Mouse (Mus musculus) MEL (cell line): Measurements from ENCODE around the gene Gm8332. TPM values are rescaled to one million over a fixed set of nuclear protein-coding genes. Genes with fewer than 3 reads are reported as not detected.

Experiments used
- DNase-seq: peaks from one replicate; pipeline ENCODE4 v3.0.0; 2011; ENCODE audit warnings: low read depth, low spot score
- H3K27ac ChIP-seq: 2 replicates; pipeline ENCODE4 v1.5.1; 2012; ENCODE audit warnings: low read depth, mild to moderate bottlenecking, control low read depth, low read length, moderate library complexity; ENCODE audit not compliant: control insufficient read depth
- H3K27me3 ChIP-seq, 2 experiments: fragments of 150-350 bp in 1 of 2; sonication (generic) in 1 of 2; 2 replicates each; pipeline ENCODE4 v1.6.1; 2012; ENCODE audit warnings: low read length in 2 of 2, mild to moderate bottlenecking in 2 of 2, improper control_type of control experiment in 1 of 2, moderate library complexity in 1 of 2; ENCODE audit not compliant: insufficient read depth in 2 of 2, control insufficient read depth in 1 of 2
- H3K36me3 ChIP-seq, 2 experiments: 2 replicates each; pipeline ENCODE4 v1.6.1; 2012 to 2014; ENCODE audit warnings: low read length in 2 of 2, improper control_type of control experiment in 1 of 2, inconsistent platforms in 1 of 2, mild to moderate bottlenecking in 1 of 2; ENCODE audit not compliant: insufficient read depth in 2 of 2, control insufficient read depth in 1 of 2
- H3K4me1 ChIP-seq, 2 experiments: fragments of 150-350 bp in 1 of 2; sonication (generic) in 1 of 2; 2 replicates each; pipeline ENCODE4 v1.6.1; 2012; ENCODE audit warnings: low read length in 2 of 2, improper control_type of control experiment in 1 of 2, mild to moderate bottlenecking in 1 of 2; ENCODE audit not compliant: insufficient read depth in 2 of 2, control insufficient read depth in 1 of 2
- H3K4me3 ChIP-seq, 2 experiments: fragments of 150-350 bp in 1 of 2; sonication (generic) in 1 of 2; 2 replicates each; pipeline ENCODE4 v1.5.1; 2012; ENCODE audit warnings: low read depth in 2 of 2, low read length in 2 of 2, mild to moderate bottlenecking in 2 of 2, moderate library complexity in 2 of 2, control low read depth in 1 of 2, improper control_type of control experiment in 1 of 2; ENCODE audit not compliant: control insufficient read depth in 1 of 2, insufficient read depth in 1 of 2
- H3K79me2 ChIP-seq: 2 replicates; pipeline ENCODE4 v1.6.1; 2012; ENCODE audit warnings: mild to moderate bottlenecking, low read length, moderate library complexity; ENCODE audit not compliant: control insufficient read depth, poor library complexity, insufficient read depth
- H3K9ac ChIP-seq: 2 replicates; pipeline ENCODE4 v1.6.1; 2012; ENCODE audit warnings: low read depth, mild to moderate bottlenecking, control low read depth, low read length, moderate library complexity; ENCODE audit not compliant: control insufficient read depth, poor library complexity, severe bottlenecking
- H3K9me3 ChIP-seq: fragments of 150-350 bp; sonication (generic); replicated peaks from 2 replicates; pipeline ENCODE4 v1.6.1; 2012; ENCODE audit warnings: mild to moderate bottlenecking, low read length, improper control_type of control experiment, moderate library complexity; ENCODE audit not compliant: insufficient read depth
- CHD2 ChIP-seq: IDR thresholded peaks from 2 replicates; pipeline ENCODE4 v1.6.1; 2011; ENCODE audit warnings: low read length, improper control_type of control experiment
- CTCF ChIP-seq, 3 experiments: IDR thresholded peaks in 2 of 3; conservative IDR thresholded peaks in 1 of 3; 2 replicates each; pipeline ENCODE4 v1.5.1; 2011 to 2012; ENCODE audit warnings: low read length in 3 of 3, low read depth in 2 of 3, mild to moderate bottlenecking in 2 of 3, improper control_type of control experiment in 1 of 3, inconsistent platforms in 1 of 3, mixed read lengths in 1 of 3, moderate library complexity in 1 of 3; ENCODE audit not compliant: control insufficient read depth in 1 of 3, insufficient read depth in 1 of 3, poor library complexity in 1 of 3, severe bottlenecking in 1 of 3
- GATA1 ChIP-seq: IDR thresholded peaks from 2 replicates; pipeline ENCODE4 v1.6.1; 2011; ENCODE audit warnings: low read depth, low read length, improper control_type of control experiment
- HCFC1 ChIP-seq: IDR thresholded peaks from 2 replicates; pipeline ENCODE4 v1.6.1; 2012; ENCODE audit warnings: low read depth, mild to moderate bottlenecking, inconsistent platforms, low read length, improper control_type of control experiment, moderate library complexity
- KAT2A ChIP-seq: conservative IDR thresholded peaks from 2 replicates; pipeline ENCODE4 v1.6.1; 2012; ENCODE audit warnings: low read depth, low read length, improper control_type of control experiment, inconsistent platforms
- RAD21 ChIP-seq: IDR thresholded peaks from 2 replicates; pipeline ENCODE4 v1.6.1; 2011; ENCODE audit warnings: mild to moderate bottlenecking, low read depth, low read length, improper control_type of control experiment
- SMC3 ChIP-seq: IDR thresholded peaks from 2 replicates; pipeline ENCODE4 v1.6.1; 2011; ENCODE audit warnings: low read depth, low read length, improper control_type of control experiment
- UBTF ChIP-seq: IDR thresholded peaks from 2 replicates; pipeline ENCODE4 v1.6.1; 2012; ENCODE audit warnings: low read depth, mild to moderate bottlenecking, inconsistent platforms, low read length, improper control_type of control experiment, moderate library complexity, borderline replicate concordance; ENCODE audit not compliant: insufficient read depth
- USF1 ChIP-seq: IDR thresholded peaks from 2 replicates; pipeline ENCODE4 v1.6.1; 2014; ENCODE audit warnings: low read depth, mild to moderate bottlenecking, inconsistent platforms, low read length, improper control_type of control experiment, moderate library complexity
- USF2 ChIP-seq, 2 experiments: IDR thresholded peaks; 2 replicates each; pipeline ENCODE4 v1.6.1; 2011 to 2012; ENCODE audit warnings: improper control_type of control experiment in 2 of 2, low read length in 2 of 2, borderline replicate concordance in 1 of 2, inconsistent platforms in 1 of 2, low read depth in 1 of 2, mild to moderate bottlenecking in 1 of 2; ENCODE audit not compliant: insufficient read depth in 1 of 2
- ZC3H11A ChIP-seq: IDR thresholded peaks from 2 replicates; pipeline ENCODE4 v1.6.1; 2012; ENCODE audit warnings: low read depth, mild to moderate bottlenecking, inconsistent platforms, low read length, improper control_type of control experiment
- polyA plus RNA-seq, 2 experiments: library from polyadenylated mRNA; stranded (reverse) in 1 of 2; unstranded in 1 of 2; fragments of >175 nt in 1 of 2; fragments of >200 nt in 1 of 2; gene quantifications; 2 replicates each; pipeline versions ENCODE4 v1.2.1 to v1.2.4; 2012; ENCODE audit warnings: low replicate concordance in 2 of 2, low read depth in 1 of 2; ENCODE audit not compliant: insufficient read length in 2 of 2, insufficient read depth in 1 of 2, missing spikeins in 1 of 2
- total RNA-seq: library from RNA; depleted of rRNA; stranded (reverse); fragments of 300-350 nt; gene quantifications from 2 replicates; pipeline ENCODE4 v1.2.3, GENCODE M21; 2012; rRNA removed

Gene Gm8332
- total and polyA plus RNA-seq, 3 experiments: not detected

DNA sequence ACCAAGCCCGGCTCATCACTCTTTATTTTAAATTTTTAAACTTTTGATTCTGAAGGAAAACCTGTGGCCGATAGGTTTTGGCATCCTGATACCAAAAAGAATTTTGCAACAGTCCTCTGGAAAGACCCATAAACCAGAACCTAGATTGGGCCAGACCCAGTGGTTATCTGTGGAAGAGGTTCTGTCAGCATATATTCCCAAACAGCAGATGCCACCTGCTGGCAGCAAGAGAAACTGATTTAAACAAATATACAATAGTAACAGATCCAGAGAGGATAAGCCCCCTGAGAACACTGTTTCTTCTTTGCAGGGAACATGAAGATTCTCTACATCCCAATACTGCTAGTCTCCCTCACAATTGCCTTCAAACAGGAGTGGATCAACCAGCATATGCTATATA is 47.0 kb downstream of the Gm8332 start:
- H3K27me3 ChIP-seq: no peaks in the 10 kb centered on the region
- TF ChIP-seq CHD2: no peak
- peak; percentile 23 to 65 (median 27); a peak in 5 of 6 replicates for TF ChIP-seq CTCF (IDR thresholded peaks at IDR 0.05 in 2 of 3, conservative IDR thresholded peaks at IDR 0.05 in 1 of 3; ENCODE audit: control insufficient read depth in 1 of 3, insufficient read depth in 1 of 3, low read depth in 2 of 3, low read length in 3 of 3, poor library complexity in 1 of 3, severe bottlenecking in 1 of 3)
- TF ChIP-seq HCFC1: no peak
- no peak for TF ChIP-seq USF1
- TF ChIP-seq RAD21: peak; percentile 71
- no peak for TF ChIP-seq UBTF
- TF ChIP-seq ZC3H11A: peak; percentile 83
- TF ChIP-seq KAT2A: no peak
- peak; percentile 85 for TF ChIP-seq SMC3
- TF ChIP-seq USF2 (IDR thresholded peaks at IDR 0.05; ENCODE audit: borderline replicate concordance in 1 of 2, insufficient read depth in 1 of 2, low read depth in 1 of 2, low read length in 2 of 2): no peak
- 0 out of 2 replicates have a peak, but pooled peaks have one; percentile 19 for TF ChIP-seq GATA1
- H3K36me3 ChIP-seq: no peaks in the 10 kb centered on the region
- no peak overlapping the region for H3K27ac ChIP-seq
- H3K79me2 ChIP-seq: no peaks in the 10 kb centered on the region
- no peak overlapping the region for H3K9ac ChIP-seq
- DNase-seq: peak; percentile 28
- H3K4me1 ChIP-seq: no peaks in the 10 kb centered on the region
- H3K4me3 ChIP-seq: no peak overlapping the region
- H3K9me3 ChIP-seq: no peaks in the 10 kb centered on the region

Other genes starting within 250 kb of the Gm8332 start
- gene Gm2075, start 238.3 kb downstream of the Gm8332 start, total RNA-seq: not detected in 2 replicates
- gene Gm2075, start 238.3 kb downstream of the Gm8332 start, polyA plus RNA-seq: not detected
- gene Gm6803, start 231.3 kb downstream of the Gm8332 start, total RNA-seq: not detected in 2 replicates
- gene Gm6803, start 231.3 kb downstream of the Gm8332 start, polyA plus RNA-seq: under 1 TPM in 1 of 2 experiments, not detected in 1; 0.19 TPM
- not detected in 2 replicates for gene Gm2056, start 223.1 kb downstream of the Gm8332 start, total RNA-seq
- not detected for gene Gm2056, start 223.1 kb downstream of the Gm8332 start, polyA plus RNA-seq
- not detected in 2 replicates for gene Gm16368, start 166.4 kb downstream of the Gm8332 start, total RNA-seq
- gene Gm16368, start 166.4 kb downstream of the Gm8332 start, polyA plus RNA-seq: not detected
- not detected in 2 replicates for gene Gm10436, start 68.0 kb downstream of the Gm8332 start, total RNA-seq
- not detected for gene Gm10436, start 68.0 kb downstream of the Gm8332 start, polyA plus RNA-seq
- not detected in 2 replicates for gene Gm5662, start 24.4 kb upstream of the Gm8332 start, total RNA-seq
- not detected for gene Gm5662, start 24.4 kb upstream of the Gm8332 start, polyA plus RNA-seq
- gene Gm5039, start 73.9 kb upstream of the Gm8332 start, total RNA-seq: not detected in 2 replicates
- gene Gm5039, start 73.9 kb upstream of the Gm8332 start, polyA plus RNA-seq: under 1 TPM in 1 of 2 experiments, not detected in 1; 0.06 TPM
- gene Adck1, start 110.5 kb upstream of the Gm8332 start, total RNA-seq: 24.8 and 30.6 TPM in 2 replicates
- 10 to 100 TPM in 1 of 2 experiments, not detected in 1; 34.3 TPM for gene Adck1, start 110.5 kb upstream of the Gm8332 start, polyA plus RNA-seq